Mouse (Mus musculus) layer of hippocampus, adult 18-20 months (tissue): ENCODE data around the gene Cd164l2. TPM values are rescaled to one million over a fixed set of nuclear protein-coding genes. Genes with fewer than 3 reads are reported as not detected.

Experiments
- DNase-seq, 2 experiments: peaks; one replicate each; pipeline ENCODE4 v3.0.0; 2022; ENCODE audit warnings: low spot score in 2 of 2
- long read RNA-seq: library from polyadenylated mRNA; stranded (forward); transcript quantifications from one replicate; pipeline ENCODE4 v2.0.0, GENCODE M21; 2021
- total RNA-seq, 2 experiments: library from RNA; stranded (reverse); gene quantifications; 2 replicates each; pipeline ENCODE4 v1.2.3; 2021

The Cd164l2 gene
- 1 to 10 TPM; 3.0 to 3.4 TPM for total RNA-seq
- long read RNA-seq, result 0 reads

DNA sequence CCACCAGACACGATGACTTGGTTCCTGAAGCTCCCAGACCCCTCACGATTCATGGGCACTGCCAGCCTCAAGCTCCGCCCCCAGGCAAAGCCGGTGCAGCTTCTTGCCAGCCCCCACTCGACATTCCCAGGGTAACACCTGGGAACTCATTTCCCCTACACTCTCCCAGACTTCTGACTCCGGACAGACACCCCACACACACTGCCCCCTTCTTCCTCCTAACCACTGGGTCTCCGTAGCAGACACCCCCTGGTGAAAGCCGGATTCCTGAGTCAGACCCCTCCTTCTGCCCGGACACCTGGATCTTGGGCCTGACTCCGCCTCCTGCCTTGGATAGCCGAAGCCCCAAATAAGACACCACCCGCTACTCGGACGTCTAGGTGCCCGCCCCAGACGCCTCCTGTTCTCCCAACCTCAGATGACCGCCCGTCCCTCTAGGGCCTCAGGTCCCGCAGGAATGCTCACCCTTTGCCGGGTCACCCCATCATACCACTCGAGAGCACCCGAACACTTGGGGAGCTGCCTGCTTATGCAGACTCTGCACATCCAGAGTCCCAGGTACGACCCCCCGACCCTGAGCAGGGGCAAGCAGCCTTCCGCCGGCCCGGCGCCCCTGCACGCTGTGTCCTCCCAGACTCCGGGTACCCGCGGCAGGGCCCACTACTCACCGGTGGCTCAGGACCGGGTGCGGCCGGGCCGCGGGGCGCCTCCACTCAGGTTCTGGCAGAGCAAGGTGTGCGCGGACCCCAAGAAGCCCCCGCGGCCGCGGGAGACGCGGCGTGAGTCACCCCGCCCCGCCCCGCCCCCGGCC lies at the start of gene Cd164l2, which contains the start of gene Gpr3:
Cd164l2 (plus strand) TSS at position 381 of the 811 bp plus-strand sequence.
Gpr3 (minus strand) TSS at position 786 of the 811 bp plus-strand sequence.
- DNase-seq, result no peak

DNA sequence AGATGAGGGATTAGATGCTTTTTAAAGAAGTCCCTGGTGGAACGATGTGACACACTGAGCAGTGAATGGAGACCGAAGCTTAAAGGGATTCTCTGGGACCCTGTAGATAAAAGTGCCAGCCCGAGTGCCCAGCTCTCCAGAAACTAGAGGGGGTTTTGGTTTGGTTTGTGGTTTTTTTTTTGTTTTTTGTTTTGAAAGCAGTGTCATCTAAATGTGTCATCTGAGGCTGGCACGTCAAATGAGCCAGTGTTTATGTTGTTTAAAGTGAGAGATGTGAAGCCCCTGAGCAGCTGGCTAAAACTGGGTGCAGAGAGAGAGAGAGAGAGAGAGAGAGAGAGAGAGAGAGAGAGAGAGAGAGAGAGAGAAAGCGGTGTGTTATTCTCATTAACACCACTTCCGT lies 49.7 kb upstream of the Cd164l2 start:
- no peak for DNase-seq

DNA sequence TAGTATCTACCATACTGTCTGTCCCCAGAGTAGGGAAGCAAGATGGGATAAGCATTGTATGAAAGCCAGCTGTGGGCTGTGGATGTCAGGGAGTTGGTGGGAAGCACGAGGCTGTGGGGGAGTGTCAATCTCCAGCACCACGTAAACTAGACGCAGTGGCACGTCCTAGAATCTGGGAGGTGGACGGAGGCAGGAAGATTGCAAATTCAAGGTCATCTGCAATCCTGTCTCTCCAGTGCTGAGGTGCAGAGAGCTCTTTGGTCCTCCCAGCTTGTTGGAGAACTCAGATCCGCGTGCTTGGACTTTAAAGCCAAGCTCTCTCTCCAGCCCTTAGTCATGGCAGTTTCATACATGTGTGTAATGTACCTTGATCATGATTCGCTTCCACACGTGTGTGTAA lies 45.2 kb upstream of the Cd164l2 start:
- DNase-seq, result no peak

DNA sequence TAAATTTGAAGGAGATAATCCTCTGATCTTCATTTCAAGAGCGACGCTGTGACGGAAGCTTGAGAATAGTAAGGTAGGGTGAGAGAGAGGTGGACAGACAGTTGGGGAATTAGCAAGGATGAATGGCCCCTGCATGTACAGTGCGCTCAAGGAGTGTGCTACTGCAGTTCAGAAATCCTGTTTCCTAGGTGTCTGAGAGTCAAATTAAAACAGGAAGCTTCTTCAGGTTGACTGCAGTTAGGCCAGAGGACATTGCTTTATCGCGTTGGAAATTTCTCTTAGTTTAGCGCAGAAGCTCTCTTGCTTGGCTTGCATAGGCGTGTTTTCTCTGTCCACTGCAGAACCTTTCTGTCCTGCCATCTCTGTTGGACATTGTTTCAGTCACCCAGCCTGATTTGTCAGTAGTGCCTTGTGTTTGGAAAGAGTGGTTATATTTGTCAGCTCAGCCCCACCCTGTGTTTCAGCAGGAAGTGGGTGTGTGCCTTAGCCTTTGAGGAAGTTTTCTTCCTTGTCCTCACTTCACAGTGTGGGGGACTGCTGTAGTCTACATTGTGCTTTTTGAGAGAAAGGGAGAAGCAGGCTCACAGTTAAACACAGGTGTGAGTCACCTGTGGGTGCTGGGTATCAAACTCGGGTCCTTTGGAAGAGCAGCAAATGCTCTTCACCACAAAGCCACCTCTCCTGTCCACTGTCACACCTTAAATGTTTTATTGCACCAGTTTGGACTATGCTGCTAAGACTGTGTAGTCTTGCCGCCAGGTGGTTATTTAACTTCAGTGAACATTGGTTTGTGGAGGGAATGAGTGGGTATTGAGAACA lies 42.5 kb upstream of the Cd164l2 start:
- DNase-seq, result no peak

DNA sequence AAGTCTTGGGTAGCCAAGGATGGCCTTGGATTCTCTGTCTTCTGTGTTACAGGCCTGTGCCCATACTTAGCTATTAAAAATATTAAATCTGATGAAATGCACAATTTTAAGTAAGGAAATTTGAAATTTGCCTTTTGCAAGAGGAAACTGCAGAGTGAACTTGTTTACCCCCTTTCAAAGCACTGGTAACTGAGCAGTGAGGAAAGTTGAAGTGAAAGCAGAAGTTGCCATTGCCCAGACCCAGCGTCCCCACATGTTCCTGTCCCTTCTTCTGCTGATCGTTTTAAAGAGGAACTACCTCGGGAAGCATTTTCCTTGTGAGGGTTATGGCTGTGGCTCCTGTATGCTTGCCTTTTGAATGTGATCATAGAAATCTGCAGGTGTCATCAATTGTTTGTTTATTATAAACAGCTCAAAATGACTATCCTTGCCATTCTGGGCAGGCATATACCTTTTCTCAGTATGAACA lies 41.8 kb upstream of the Cd164l2 start:
- no peak for DNase-seq

DNA sequence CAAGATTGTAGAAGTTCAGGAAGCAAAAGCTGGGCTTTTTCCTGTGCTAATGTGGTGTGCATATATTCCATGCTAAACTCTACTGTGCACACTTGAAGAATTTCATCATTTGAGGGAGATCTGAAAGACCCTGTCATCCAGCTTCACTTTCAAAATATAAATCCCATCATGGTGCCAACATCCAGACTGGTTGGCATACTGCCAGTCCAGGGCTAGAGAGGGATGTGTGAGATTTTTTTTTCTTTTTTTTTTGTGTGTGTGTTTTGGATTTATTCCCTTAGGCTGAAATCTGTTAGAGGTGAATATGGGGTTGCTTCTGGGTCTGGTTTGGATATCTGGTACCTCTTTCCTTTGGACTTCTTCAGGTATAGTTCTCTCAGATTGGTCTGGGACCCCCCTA lies 41.3 kb upstream of the Cd164l2 start:
- no peak for DNase-seq

DNA sequence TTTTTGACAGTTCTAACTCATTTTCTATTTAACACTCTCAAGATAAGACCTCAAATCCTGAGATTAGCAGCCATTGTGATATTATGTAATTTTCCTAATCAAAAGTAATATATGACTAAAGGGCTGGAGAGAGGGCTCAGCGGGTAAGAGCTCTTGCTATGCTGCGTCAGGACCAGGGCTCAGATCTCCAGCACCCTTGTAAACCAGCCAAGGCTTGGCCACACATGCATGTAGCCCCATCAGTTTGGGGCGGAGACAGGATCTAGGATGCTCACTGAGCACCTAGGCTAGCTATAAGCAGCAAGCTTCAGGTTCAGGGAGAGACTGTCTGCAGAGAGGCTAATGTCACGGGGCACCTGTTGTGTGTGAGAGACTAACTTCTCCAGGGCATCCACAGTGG lies 39.5 kb upstream of the Cd164l2 start:
- no peak for DNase-seq

DNA sequence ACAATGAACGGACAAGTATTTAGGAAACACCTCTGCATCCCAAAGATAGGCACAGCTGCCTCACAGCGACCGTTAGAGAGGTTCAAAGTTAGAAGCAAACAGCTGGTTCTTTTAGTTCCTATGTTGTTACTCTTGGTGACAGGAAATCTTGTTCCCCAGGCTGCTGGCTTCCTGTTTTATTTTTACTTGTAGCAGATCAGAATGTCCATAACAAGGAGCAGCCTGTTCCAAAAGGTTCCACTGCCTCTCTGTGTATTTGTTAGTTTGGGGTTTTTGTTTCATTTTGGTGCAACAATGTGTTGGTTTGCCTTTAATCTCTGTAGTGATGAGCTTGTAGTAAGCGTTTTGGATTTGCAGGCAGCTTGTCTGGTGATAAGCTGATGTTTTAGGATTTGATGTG lies 37.6 kb upstream of the Cd164l2 start:
- no peak for DNase-seq

DNA sequence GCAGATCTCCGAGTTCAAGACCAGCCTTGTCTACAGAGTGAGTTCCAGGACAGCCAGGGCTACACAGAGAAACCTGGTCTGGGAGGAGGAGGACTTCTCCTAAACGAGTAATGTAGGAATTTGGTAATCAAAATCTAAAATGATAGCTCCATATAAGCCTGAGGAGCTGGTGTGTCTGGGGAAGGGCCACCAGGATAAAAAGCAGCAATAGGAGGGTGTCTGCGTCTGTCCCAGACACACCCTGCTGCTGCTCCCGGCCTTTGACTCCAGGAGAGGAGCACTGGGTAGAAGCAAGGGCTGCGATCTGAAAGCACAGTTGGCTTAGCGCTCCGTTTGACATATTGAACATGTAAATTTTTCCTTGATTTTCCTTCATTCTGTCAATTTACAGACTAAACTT lies 36.7 kb upstream of the Cd164l2 start:
- no peak for DNase-seq

DNA sequence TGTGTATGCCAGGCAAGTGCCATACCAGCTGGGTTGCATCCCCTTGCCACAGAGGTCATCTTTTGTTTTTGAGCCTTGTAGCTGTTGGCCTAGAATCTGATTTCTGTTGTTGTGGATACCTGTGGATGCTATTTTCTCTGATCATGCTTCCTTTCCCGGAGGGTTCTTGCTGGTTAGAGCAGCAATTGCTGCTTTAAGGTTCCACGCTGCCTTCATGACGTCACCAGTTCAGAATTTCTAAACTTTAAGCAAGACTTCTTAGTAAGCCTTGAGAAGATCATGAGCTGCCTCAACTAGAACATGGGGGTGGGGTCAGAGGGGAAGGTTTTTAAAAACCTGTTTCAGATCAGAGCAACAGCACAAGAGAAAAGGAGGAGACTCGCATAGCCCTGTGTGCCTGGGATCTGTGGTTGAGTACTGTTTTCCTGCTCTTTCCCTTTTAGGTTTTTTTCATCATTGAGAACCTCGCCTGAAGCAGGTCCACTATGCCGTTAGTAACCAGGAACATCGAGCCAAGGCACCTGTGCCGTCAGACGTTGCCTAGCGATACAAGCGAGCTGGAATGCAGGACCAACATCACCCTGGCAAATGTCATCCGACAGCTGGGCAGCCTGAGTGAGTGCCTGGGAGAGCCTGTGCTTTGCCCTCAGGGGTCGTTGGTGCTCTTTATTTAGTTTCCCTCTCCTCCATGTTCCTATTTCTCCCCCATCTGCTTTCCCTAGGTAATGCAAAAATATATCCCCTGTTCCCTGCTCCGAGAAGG lies 35.8 kb upstream of the Cd164l2 start:
- DNase-seq, result no peak

DNA sequence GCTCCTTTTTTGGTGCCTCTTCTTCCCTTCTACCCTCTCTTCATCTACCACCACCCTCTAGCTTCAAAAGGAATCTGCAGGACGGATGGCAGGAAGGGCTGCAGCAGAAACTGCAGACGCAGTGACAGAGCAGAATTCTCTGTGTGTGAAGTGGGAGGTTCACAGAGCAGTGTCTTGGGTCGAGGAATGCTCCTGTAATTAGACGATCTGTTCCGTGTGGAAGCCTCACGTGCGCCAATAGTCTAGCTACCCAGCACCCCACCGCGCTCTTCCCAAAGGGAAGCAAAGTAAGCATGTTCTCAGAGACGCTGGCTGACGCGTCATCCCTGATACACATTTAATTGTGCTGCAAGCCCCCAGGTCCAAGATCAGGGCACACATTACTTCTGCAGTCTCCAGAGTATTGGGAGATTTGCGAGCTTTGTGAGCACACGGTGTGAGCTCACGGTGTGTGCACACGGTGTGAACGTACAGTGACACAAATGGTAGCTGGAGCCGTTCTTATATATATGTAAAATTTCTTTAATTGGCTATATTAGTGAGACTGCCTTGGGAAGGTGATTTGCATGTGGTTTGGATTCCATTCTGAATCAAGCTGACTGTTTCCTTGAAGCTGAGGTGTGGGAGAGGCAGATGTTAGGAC lies 35.0 kb upstream of the Cd164l2 start:
- DNase-seq, result peak in 1 of 2 experiments; percentile 50

DNA sequence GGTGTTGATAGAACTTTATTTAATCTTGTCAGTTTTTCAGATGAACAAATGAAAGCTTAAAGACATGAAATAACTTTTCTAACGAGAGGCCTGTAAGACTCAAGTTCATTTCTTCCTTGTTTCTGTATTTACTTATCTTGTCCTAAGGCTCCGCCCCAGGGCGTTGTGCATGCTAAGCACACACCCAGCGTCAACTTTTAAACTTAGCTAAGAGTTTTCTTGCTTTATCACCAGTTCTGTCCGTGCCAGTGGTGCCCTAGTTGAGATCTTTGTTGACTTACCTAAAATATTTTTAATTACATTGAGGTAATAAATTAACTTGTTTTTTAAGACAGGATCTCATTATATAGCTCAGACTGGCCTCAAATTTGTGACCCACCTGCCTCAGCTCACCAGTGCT lies 33.6 kb upstream of the Cd164l2 start:
- no peak for DNase-seq

DNA sequence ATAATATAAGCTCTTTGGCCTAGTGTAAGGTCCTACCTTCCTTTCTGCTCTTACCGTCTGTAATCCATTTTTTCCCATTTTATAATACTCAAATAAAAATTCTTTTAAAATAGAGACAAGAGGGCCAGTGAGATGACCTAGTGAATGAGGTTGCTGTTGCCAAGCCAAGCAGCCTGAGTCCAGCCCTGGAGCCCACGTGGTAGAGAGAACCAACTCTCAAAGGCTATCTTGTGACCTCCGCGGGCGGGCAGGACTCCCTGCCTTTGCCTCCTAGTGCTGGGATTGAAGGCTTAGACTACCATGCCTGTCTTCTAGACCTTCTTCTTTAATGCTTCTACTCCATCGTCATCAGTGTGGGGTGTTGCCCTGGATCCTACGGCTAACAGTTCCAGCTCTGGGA lies 32.7 kb upstream of the Cd164l2 start:
- DNase-seq, result no peak

DNA sequence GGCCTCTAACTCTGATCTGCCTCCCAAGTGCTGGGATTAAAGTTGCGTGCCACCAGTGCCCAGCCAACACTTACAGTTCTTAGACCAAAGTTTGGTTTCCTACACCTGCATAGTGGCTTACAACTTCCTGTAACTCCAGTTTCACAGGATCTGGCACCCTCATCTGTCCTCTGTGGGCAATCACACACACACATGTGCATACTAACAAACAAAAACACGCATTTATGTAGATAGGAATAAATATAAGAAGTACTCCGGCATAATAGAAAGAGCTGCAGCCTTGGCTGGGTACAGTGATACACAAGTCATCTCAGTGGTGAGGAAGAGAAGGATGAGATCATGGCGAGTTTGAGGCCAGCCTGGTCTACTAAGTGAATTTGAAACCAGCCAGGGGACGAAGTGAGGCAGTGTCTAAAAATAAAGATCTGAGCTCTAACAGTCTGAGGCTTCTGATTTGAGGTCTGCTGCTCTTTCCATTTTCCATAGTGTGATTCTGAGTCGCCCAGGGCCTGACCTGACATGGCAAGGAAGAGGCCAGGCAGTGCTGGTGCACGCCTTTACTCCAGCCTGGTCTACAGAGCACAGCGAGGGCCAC lies 29.4 kb upstream of the Cd164l2 start:
- DNase-seq, result no peak

DNA sequence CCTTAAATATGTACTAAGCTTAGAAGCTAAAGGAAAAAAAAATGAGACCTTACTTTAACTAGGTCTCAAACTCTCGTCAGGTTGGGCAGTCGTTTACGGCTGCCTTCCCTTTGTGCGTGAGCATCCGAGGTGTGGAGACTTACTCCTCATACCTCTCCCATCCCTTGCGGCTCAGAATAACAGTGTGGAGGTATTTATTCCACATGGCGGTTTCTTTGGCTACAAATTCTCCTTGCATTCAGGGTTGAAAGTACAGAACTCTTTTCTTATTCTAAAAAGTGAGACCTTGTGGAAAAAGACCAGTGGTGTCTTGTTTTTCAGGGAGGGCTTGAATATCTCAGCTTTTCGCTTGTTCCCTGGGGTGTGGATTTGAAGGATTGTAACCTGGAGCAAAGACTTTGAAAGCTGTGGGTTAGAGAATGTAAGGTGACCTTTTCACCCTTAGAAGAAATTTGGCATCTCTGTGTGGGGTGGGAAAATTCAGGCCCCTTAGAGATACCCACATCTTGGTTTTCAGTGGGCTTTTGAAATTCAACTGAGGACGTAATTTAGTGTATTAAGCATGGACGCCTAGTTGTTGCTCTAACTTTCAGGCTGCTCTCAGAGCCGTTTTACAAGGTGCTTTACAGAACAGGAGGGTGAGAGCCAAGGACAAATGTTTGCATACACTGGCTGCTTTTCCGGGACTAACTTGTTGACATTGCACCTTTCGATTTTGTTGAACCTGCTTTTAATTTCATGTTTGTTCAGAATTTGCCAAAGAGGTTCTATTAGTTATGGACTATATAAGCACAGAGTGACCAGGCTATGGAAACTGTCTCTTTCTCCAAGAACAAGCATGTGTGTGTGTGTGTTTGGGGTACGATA lies 27.7 kb upstream of the Cd164l2 start:
- no peak for DNase-seq

DNA sequence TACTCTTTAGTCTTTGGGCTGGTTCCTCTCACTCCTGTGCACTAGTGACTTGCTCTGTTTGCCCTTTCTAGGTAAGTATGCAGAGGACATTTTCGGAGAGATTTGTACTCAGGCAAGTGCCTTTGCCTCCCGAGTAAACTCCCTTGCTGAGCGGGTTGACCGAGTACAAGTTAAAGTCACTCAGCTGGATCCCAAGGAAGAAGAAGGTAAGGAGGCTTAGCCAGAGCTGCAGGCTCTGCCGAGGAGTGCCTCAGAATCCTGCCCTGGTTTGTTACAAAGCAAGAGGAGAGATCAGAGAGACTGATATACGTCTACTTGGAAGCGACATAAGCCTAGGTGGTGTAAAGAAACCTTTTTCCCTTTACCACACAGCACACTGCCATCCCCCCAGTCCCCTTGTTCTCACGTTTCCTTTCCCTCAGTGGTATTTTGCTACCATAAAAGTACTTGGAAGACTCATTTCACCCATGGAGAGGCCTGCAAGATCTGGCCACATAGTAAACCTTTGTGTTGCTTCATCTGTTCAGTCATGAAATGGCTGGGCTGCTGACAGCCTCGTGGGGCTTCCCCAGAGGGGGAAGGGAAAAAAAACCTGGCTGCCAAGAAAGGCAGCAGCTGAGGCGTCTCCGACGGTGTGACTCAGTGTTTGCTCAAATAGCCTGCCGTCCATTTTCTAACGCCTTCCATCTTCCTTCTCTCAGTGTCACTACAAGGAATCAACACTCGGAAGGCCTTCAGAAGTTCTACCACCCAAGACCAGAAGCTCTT lies 26.8 kb upstream of the Cd164l2 start:
- no peak for DNase-seq

DNA sequence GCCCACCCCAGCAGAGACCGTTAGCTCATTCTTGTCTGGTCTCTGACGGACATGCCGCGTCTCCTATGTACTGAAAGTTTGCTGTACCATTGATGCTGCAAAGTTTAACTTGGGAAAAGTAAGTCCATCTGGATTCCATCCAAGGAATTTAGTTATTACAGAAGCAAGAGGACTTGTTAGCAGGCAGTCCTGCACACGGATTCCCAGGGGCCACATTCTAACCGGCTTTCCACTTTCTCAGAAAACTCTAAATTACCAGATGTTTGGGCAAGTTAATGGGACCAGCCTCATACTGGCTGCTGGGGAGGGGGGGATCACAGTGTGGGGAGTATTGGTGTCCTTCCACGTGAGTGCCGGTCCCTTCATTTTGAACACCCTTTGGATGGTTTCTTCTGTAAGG lies 26.0 kb upstream of the Cd164l2 start:
- no peak for DNase-seq

DNA sequence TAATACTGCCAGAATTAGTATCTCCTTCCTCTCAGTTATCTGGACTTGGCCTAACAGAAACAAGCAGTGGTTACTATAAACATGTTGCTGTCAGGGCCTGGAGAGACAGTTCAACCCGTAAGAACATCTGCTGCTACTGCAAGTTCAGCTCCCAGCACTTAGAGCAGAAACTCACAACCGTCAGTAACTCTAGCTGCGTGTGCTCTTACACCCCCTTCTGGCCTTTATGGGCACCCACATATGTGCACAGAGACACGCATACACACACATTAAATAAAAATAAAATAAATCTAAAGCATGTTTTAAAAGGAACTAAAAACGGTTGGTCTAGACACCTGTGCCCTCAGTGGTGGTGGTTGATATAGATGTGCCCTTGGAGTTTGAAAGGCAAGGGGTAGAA lies 25.1 kb upstream of the Cd164l2 start:
- DNase-seq, result no peak

DNA sequence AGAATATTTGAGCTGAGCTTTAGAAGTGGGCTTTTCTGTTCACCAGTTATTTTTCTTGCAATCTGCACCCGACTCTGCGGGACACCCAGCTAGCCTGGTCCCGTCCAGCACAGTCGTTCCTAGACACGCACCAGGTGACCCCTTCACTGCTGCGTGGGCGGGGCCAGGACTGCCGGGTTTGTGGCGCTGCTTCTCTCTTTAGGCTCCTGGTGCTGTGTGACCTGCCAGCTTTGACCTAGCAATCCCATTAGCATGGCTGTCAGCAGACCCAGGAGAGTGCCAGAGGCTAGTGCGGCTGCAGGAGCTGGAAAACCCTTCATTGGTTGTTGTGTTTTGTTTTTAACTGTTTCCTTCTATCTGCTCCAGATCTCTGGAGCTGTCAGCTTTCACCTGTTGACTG lies 22.5 kb upstream of the Cd164l2 start:
- no peak for DNase-seq
